Mouse (Mus musculus): ENCODE data around the gene Gm6583.
A peak's percentile ranks its signal among the peaks of the same experiment; 100 is the strongest.

Gene Gm6583

GRCm38 (mm10) chr5:112367929-112368328 lies 12.1 kb upstream of the Gm6583 start:
- DNase-seq (ENCODE audit: low spot score): no peak

GRCm38 (mm10) chr5:112367338-112367737 lies 11.5 kb upstream of the Gm6583 start:
- DNase-seq (ENCODE audit: low spot score): no peak

GRCm38 (mm10) chr5:112366879-112367278 lies 11.0 kb upstream of the Gm6583 start:
- DNase-seq (ENCODE audit: low spot score): no peak

- DNase-seq (ENCODE audit: low spot score): no peak
Observed at GRCm38 (mm10) chr5:112364184-112364797, 8.5 kb upstream of the Gm6583 start.

GRCm38 (mm10) chr5:112360077-112360476 lies 4.2 kb upstream of the Gm6583 start:
- DNase-seq (ENCODE audit: low spot score): no peak

GRCm38 (mm10) chr5:112359520-112359919 lies 3.7 kb upstream of the Gm6583 start:
- DNase-seq (ENCODE audit: low spot score): no peak

GRCm38 (mm10) chr5:112356322-112356721 lies 489 bp upstream of the Gm6583 start:
- DNase-seq (ENCODE audit: low spot score): no peak

- DNase-seq (ENCODE audit: low spot score): no peak
Observed at GRCm38 (mm10) chr5:112355493-112355892, 340 bp downstream of the Gm6583 start.

- DNase-seq (ENCODE audit: low spot score): no peak
Observed at GRCm38 (mm10) chr5:112349169-112349568, 6.7 kb downstream of the Gm6583 start.

- DNase-seq (ENCODE audit: low spot score): no peak
Observed at GRCm38 (mm10) chr5:112346211-112346965, 9.4 kb downstream of the Gm6583 start.

- DNase-seq (ENCODE audit: low spot score): no peak
Observed at GRCm38 (mm10) chr5:112344092-112344960, 11.5 kb downstream of the Gm6583 start.

- no peak for DNase-seq (ENCODE audit: low spot score)
Observed at GRCm38 (mm10) chr5:112343205-112343595, 12.6 kb downstream of the Gm6583 start.

GRCm38 (mm10) chr5:112342463-112343204 lies 13.2 kb downstream of the Gm6583 start, which contains the start of the genes Srrd and Hps4:
Gene Srrd, minus strand, starts transcription at chr5:112343040.
Gene Hps4, plus strand, starts transcription at chr5:112343083.
- DNase-seq (ENCODE audit: low spot score): peak; percentile 82

- no peak for DNase-seq (ENCODE audit: low spot score)
Observed at GRCm38 (mm10) chr5:112339215-112339614, 16.6 kb downstream of the Gm6583 start.

GRCm38 (mm10) chr5:112337004-112337403 lies 18.8 kb downstream of the Gm6583 start:
- DNase-seq (ENCODE audit: low spot score): no peak

- peak; percentile 47 for DNase-seq (ENCODE audit: low spot score)
Observed at GRCm38 (mm10) chr5:112335473-112335872, 20.4 kb downstream of the Gm6583 start.

- DNase-seq (ENCODE audit: low spot score): no peak
Observed at GRCm38 (mm10) chr5:112329805-112330564, 25.8 kb downstream of the Gm6583 start.

- DNase-seq (ENCODE audit: low spot score): no peak
Observed at GRCm38 (mm10) chr5:112327854-112328253, 28.0 kb downstream of the Gm6583 start.

GRCm38 (mm10) chr5:112326446-112327009 lies 29.3 kb downstream of the Gm6583 start:
- no peak for DNase-seq (ENCODE audit: low spot score)

GRCm38 (mm10) chr5:112325546-112326445 lies 30.0 kb downstream of the Gm6583 start, which contains the start of gene Tfip11:
Gene Tfip11, plus strand, starts transcription at chr5:112326358.
- DNase-seq (ENCODE audit: low spot score): peak; percentile 96

Data from urinary bladder, postnatal 14 days (tissue).